Mouse (Mus musculus) embryo, embryonic 11 days (tissue): Measurements from ENCODE around the gene Naalad2.
"Not testable (repeated sequence)": the region's sequence is repeated elsewhere in the genome, so short reads cannot be mapped to it uniquely, and the experiment has no call there.

Experiments
- DNase-seq: peaks from one replicate; pipeline ENCODE4 v3.0.0-alpha.2; 2015

The Naalad2 gene

DNA sequence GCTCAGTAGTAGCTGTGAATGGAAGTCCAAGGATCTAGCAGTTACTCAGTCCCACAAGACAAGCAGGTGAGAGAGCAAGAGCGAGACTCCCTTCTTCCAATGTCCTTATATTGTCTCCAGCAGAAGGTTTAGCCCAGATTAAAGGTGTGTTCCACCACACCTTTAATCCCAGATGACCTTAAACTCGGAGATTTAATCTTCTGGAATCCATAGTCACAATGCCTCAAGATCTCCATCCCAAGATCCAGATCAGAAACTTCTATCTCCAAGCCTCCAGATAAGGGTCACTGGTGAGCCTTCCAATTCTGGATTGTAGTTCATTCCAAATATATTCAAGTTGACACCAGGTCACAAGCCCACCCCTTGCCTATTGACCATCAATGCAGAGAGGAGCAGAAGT lies at the start of gene Naalad2:
Gene Naalad2, minus strand, starts transcription at position 101 of the 400 bp plus-strand sequence.
- not testable (repeated sequence) for DNase-seq

DNA sequence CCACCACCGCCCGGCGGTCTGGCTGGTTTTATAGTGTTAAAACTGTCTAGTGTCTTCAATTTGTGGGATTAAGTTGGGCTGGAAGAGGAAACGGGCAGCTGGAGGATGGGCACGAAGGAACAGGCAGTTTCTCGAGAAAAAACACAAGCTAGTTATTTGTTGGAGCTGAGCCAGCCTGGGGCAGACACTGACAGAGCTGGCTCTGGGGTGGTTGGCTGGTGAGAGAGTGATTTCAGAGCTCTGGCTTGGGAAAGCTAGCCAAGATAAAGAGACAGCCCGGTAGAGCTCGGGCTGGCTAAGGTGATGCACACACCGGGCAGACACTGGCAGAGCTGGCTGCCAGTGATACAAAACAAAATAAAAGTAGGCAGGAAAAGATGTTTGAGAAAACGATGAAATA lies 28.9 kb upstream of the Naalad2 start:
- DNase-seq: no peak

DNA sequence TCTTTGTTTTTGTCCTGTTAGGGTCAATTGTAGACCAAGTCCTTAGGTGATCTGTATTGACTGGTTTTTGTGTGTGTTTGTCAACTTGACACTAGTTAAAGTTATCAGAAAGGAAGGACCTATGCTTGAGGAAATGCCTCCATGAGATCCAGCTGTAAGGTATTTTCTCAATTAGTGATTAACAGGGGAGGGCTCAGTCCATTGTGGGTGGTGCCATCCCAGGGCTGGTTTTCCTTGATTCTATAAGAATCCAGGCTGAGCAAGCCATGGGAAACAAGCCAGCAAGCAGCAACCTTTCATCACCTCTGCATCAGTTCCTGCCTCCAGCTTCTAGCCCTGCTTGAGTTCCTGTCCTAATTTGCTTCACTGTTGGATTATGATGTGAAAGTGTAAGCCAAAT lies 27.6 kb upstream of the Naalad2 start, which contains the start of gene Mbd3l2:
Gene Mbd3l2, plus strand, starts transcription at position 301 of the 400 bp plus-strand sequence.
- DNase-seq: no peak

DNA sequence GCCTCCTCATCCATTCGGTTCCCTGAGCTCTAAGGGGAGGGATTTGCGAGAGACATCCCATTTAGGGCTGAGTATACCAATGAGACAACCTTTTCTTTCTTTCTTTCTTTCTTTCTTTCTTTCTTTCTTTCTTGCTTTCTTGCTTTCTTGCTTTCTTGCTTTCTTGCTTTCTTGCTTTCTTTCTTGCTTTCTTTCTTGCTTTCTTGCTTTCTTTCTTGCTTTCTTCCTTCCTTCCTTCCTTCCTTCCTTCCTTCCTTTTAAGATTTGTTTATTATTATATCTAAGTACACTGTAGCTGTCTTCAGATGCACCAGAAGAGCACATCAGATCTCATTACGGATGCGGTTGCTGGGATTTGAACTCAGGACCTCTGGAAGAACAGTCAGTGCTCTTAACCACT lies 9.6 kb upstream of the Naalad2 start:
- not testable (repeated sequence) for DNase-seq

DNA sequence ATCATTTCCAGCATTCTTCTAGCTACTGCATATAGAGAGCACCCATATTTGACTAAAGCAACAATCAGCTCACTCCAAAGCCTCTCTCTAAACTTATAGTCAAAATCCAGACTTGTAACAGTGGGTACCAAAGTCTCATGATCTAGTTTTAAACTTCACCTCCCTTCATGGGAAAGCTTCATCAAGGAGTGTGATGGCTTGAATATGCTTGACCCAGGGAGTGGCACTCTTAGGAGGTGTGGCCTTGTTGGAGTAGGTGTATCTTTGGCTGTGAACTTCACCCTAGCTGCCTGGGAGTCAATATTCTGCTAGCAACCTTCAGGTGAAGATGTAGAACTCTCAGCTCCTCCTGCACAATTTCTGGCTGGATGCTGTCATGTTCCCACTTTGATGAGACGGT lies 1.3 kb upstream of the Naalad2 start, which contains the start of gene Ubtfl1:
Gene Ubtfl1, plus strand, starts transcription at position 301 of the 400 bp plus-strand sequence.
- no peak for DNase-seq

DNA sequence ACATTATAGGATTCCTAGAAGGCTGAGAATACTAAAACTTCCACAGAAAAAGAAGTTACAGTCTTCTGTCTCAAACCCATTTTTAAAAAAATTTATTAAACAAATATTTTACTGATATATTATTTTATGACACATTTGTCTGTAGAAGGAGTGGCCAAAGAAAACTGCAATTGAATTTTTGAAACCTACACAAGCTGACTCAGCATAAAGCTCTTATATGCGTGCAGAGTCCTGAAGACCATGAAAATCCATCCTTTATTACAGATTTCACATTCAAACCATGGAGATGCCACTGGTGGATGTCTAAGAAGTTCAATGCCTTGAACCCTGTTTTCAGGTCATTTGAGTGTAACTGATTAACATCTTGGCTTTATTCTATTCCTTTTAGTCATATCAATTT lies 3.2 kb downstream of the Naalad2 start:
- DNase-seq: no peak

DNA sequence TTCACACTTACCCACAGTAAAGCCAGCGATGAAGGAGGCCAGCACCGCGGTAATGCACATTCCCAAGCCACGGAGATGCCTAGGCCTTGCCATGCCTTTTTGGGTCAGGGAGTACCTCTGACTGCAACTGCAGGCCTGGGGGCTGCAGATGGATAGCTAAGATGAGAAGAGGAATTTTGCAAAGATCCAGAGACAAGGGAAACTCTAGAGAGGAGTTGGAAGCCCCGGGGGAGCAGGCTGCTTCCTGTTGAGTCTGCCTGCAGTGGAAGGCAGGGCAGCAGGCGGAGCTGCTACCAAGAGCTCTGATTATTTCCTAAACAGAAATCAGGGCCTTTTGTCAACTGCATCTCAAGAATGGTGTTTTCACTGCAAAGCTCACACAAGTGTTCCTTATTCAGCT lies 17.0 kb downstream of the Naalad2 start:
- peak; percentile 28 for DNase-seq

DNA sequence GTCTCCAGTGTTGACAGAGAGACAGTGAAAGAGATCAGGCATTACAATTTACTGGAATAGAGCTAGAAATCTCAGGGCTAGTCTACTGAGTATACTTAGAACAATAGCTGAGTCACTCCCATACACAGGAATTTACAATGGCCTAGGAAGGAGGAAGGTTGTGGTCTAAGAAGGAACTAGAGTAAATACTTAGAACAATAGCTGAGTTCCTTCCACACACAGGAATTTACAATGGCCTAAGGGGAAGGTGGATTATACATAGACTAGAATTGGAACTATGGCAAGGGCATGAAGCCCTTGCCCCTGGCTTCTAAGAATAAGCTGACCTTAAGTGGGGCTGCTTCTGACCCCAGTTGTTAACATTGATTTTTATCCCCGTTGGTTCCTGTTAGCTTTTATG lies 29.8 kb downstream of the Naalad2 start:
- DNase-seq: not testable (repeated sequence)

DNA sequence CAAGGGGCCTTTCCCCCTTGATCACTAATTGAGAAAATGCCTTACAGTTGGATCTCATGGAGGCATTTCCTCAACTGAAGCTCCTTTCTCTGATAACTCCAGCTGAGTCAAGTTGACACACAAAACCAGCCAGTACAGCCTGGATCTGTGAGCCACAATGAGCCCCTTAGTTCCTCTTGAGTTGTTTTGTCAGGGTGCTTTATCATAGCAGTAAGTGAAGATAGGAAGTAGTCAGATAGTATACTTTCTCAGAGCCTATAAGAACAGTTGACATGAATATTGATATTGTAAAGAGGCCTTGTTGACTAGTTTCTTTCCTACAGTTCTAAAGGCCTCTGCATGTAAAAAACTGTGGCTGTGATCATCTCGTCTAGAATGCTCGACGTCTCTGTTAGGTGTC lies 82.8 kb downstream of the Naalad2 start:
- no peak for DNase-seq

DNA sequence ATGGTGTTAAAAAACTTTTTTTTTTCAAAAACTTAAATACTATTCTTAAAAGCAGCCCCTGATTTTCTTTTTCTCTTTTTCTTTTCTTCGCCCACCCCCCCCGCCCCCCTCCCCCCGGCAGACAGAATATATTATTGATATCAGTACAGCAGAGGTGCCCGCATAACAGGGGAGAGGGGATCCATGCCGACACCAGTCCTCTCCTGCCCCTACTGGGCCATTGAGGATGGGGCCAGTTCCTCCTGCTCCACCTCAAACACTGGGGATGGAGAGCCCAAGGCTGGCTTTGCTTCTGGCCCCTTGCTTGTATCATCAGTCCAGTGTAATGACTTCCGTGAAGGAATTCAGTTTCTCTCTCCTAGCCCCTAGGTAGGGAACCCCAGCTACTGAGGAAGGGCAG lies 104.5 kb downstream of the Naalad2 start:
- no peak for DNase-seq

DNA sequence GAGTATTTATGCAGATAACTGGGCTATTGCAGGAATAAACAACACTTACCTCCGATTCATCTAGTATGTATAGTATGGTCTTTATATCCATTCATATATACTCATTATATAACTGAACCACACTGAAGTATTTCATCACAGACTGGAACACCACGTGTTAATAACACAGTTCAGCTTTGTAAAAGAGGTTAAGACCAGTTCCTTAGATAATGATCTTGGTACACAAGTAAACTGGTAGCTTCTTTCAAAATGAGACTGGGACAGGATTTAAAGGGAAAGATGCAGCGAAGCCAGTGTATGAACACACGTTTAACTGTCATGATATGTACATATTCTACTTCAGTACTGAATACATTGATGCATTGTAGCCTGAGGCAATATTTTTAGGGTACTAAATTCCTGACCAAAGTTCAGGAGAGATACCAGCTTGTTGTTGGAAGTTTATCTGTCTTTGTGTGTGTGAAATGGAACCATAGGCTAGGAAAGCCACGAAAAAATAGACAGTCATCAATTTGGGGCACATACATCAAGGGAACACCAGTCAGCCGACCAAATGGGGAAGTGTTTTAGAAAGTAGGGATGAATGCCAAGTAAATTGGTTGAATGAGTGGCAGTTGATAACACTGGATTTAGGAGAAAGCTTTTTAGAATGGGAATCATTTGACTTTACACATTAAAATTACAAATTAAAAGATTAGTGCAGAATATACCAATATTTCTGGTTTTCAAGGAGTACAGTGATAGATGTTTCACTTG lies 109.6 kb downstream of the Naalad2 start:
- no peak for DNase-seq

DNA sequence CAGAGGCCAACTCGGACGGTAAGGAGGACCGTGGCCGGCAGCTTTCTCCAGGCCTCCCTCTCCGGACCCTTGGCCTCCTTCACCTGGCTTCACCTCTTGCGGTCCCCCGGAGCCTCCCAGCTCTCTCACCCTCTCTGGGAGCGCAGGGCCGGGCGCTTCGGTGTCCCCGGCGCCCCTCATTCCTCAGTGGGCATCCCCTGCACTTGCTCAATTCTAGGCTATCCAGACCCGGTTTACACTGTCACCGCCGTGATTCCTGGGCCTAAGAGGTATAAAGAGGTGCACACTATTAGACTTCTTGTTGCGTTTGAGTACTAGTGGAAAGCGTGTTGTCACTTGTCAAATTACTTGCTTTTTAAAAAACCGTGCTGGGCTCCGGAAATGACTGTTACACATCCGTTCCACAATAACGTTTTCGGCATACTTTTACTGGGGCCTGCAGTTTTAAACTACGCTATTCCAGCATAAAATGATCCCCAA lies 110.3 kb downstream of the Naalad2 start:
- DNase-seq: no peak

DNA sequence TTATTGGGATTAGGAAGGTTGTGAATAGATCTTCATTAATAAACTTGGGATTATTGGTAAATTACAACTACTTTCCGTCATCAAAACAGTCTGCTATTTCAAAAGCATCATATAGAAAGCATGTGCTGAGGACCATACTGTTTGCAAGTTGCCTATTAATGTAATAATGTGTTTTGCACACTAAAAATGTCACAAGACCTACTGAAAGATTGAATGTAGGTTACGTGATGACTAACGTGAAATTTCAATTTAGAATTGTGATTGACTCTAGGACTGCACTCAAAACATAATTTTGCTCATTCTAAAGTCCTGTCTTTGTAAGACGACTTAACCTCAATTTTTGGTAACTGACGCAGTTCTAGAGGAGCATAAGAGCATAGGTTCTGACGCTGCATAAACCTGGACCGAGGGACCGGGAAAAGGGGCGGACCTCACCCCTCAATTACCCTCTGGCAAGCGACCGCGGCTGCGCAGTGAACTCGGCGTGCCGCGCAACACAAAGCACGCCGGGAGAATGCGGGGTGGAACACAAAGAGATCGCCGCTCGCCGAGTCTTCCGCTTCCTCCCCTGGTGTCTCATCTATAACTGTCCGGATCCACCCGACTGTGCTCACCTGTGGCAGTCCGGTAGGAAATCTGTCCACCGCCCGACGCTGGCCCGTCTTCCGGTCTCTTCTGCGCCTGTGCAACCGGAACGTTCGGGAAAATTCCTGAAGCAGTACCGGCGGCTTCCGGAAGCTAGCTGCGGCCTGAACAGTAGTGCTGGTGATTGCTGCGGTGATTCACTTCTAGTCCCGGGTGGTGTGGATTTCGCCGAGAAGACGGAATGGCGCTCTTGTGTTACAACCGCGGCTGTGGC lies 111.0 kb downstream of the Naalad2 start, which contains the start of gene Chordc1:
Gene Chordc1, plus strand, starts transcription at position 555 of the 859 bp plus-strand sequence.
- peak; percentile 98 for DNase-seq

DNA sequence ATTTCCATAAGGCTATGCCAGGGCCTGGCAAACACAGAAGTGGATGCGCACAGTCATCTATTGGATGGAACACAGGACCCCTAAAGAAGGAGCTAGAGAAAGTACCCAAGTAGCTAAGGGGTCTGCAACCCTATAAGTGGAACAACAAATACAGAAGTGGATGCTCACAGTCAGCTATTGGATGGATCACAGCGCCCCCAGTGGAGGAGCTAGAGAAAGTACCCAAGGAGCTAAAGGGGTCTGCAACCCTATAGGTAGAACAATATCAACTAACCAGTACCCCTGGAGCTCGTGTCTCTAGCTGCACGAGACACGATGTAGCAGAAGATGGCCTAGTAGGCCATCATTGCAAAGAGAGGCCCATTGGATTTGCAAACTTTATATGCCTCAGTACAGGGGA lies 124.1 kb downstream of the Naalad2 start:
- not testable (repeated sequence) for DNase-seq

DNA sequence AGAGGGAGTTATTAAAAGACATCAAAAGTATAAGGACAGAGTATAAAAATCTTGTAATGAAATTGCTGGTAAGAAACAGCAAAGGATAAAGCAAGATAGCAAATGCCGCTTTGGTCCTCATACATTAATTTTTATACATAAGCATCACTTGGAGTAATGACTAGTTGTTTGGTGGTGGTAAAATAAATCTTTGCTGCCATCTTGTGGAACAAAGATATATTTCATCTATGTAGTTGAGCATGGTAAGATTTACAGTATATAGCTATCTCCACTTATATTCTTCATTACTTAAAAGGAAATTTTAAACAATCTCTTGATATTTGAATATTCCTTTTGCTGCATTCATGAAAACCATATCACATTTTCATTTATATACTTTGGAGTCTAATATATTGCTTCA lies 125.3 kb downstream of the Naalad2 start:
- peak; percentile 43 for DNase-seq

DNA sequence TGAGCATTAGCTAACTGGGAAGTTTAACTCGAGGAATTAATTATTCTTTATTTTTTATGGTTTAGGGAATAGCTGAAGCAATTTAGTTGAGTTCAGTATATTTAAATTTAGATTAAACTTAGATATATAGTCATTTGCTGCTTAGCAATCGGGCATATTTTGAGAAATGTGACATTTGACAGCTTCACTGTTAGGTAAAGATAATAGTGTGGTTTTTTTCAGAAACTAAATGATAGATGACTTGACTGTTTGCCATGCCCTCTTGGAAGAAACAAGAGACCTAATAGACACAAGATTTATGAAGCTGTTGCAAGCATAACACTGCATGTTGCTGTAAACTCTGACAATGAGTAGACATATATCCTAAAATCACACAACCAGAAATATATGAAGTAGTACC lies 126.0 kb downstream of the Naalad2 start:
- no peak for DNase-seq

DNA sequence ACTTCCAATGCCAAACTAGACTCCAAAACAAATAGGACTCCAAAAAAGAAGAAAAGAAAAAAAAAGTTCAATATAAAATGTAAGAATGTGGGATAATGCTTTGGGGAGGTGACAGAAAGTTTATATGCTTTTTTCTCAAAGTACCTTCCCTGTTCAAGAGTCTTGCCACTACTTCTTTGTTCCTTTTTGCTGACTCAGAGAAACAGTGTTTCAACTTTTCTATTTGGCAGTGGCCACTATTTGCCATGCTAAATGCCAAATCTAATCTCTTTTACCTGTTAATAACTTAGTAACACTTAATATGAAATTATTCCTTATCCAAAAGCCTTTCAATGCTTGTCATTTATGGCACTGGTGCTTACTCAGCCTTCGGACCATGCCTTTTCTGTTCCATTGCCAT lies 126.9 kb downstream of the Naalad2 start:
- no peak for DNase-seq
